Mouse (Mus musculus) lung, postnatal 4 days (tissue): ENCODE results near the gene Maats1.
"Not testable (repeated sequence)": the region's sequence is repeated elsewhere in the genome, so short reads cannot be mapped to it uniquely, and the experiment has no call there.

Experiments
- DNase-seq, 2 experiments: peaks; one replicate each; pipeline ENCODE4 v3.0.0; 2021

The Maats1 gene

DNA sequence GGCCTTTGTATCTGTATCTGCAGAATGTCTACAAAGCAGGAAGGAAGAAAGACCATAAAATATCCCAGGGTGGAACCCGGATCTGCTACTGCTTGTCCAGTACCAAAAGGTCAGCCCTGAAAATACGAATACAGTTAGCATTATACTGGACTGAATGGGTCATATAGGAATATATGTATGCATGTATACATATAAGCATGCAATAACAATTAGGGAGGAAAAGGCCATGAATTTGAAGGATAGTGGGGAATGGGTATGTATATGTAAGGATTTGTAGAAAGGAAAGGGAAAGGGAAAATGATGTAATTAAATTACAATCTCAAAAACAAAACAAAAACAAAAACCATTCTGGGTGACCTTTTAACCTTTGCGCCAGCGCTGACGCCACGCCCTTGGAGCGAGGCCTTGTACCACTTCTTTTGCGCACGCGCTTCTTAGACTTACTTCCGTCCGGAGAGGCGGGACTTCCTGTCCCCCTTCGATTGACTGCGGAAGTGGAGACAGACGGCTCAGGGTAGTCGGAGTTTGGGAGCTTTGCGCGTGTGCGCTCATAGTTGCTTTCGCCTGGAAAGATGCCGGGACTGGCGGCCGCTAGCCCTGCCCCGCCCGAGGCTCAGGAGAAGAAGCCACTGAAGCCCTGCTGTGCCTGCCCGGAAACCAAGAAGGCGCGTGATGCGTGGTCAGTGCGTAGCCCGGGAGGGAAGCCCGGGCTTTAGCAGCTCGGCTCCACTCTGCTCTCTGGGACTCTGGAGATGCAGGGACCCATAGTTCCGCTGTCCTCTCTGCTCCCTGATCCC, 4.8 kb upstream of the Maats1 start, which contains the start of the genes Cox17 and Gm21987:
Cox17 (plus strand) TSS at position 463 of the 797 bp plus-strand sequence.
Gm21987 (plus strand) TSS at position 512 of the 797 bp plus-strand sequence.
- DNase-seq, result peak; percentile 92 to 94

DNA sequence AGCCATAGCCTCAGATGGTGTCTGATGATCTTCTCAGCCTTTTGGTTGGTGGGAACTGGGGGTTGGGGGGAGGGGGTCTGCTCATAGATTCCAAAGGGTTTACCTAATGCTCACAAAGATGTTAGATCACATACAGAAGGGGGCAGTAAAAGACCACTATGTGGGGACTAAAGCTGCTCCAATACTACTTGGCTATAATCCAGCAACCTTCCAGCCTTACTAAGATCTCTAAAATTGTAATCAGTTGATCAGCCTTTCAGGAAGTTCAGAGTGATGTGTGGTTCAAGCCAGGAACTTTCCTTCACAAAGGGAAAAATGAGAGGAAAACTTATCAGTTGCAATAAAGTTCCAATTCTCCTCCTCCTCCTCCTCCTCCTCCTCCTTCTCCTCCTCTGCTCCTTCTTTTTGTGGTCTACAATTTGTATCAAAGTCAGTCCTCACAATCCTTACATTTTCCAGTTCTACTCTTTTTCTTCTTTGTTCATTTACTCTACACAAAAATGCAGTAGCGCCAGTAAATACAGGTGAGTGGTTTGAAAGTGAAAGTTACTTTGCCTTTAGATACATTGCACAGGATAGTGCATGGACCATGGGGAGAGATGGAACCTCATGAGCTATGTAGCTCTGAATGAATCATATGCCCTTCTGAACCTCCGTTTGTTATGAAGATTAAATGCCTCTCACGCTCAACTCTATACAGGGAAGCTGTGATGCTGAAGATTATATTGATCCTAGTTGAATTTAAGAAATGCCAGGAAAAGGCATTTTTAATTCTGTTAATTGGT, 3.2 kb upstream of the Maats1 start:
- DNase-seq, result peak in 1 of 2 experiments; percentile 7

DNA sequence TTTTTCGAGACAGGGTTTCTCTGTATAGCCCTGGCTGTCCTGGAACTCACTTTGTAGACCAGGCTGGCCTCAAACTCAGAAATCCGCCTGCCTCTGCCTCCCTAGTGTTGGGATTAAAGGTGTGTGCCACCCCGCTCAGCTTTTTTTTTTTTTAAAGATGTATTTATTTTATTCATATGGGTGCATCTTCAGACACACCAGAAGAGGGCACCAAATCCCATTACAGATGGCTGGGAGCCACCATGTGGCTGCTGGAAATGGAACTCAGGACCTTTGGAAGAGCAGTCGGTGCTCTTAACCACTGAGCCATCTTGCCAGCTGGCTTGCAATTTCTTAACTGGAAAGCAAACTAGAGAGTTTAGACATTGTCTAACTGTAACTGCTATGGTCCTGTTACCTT, 3.9 kb downstream of the Maats1 start:
- not testable (repeated sequence) for DNase-seq

GRCm38 (mm10) chr16:38334431-38334830, 7.5 kb downstream of the Maats1 start:
- DNase-seq, result no peak

DNA sequence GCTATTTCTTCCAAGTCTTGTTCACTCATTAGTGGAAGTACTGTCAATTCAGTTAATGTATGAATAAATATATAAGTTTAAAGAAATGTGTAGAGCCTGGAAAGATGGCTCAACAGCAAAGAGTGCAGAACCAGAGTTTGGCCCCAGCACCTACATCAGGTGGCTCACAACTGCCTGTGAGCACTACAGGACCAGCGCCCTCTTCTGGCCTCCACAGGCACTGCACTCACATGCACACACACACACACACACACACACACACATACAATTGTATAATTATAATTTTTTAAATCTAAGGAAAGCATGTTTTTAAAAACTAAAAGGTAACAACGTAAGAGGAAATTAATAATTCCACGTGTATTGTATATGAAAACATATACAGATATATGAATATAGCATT, 12.6 kb downstream of the Maats1 start:
- no peak for DNase-seq

- no peak for DNase-seq
Measured at GRCm38 (mm10) chr16:38326778-38327397, 15.1 kb downstream of the Maats1 start.

DNA sequence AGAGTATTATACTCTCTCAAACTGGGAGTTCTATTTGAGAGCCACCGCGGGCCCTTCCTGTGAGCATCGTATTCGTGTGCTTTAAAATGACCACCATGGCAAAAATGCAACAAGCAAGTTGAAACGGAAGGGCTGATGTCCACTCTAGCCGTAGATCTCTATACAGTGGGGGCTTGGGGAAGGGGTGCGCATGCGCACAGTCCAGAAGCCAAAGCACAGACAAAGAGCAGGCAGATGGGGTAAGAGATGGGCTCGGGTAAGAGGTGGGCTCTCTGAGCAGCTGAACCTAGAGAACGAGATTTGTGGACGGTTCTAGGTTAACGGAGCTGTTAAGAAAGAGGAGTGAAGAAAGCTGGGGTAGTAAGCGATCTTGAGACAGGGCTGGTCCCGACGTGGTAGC, 17.6 kb downstream of the Maats1 start:
- no peak for DNase-seq

GRCm38 (mm10) chr16:38321452-38321935, 20.4 kb downstream of the Maats1 start:
- DNase-seq, result peak in 1 of 2 experiments; percentile 50

- no peak for DNase-seq
Measured at GRCm38 (mm10) chr16:38319087-38319486, 22.9 kb downstream of the Maats1 start.

DNA sequence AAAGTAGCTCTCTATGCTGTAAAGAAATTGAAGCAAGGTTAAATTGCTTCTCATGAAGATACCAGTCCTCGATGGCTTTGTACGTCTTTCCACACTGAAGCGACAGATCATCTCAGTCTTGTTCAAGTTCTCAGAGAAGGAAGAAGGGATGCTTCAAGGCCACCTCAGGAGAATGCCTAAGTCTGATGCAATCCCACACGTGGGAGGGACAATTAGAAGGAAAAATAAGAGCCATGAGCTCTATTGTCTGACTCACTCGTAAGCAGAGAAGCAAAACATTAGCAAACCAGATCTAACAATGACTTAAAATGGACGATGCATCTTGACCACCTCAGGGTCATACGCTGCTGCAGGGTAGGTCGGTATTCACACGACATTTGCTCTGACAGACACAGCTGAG, 23.5 kb downstream of the Maats1 start:
- no peak for DNase-seq

GRCm38 (mm10) chr16:38308195-38308594, 33.7 kb downstream of the Maats1 start:
- no peak for DNase-seq

- DNase-seq, result no peak
Measured at GRCm38 (mm10) chr16:38307651-38308050, 34.3 kb downstream of the Maats1 start.

DNA sequence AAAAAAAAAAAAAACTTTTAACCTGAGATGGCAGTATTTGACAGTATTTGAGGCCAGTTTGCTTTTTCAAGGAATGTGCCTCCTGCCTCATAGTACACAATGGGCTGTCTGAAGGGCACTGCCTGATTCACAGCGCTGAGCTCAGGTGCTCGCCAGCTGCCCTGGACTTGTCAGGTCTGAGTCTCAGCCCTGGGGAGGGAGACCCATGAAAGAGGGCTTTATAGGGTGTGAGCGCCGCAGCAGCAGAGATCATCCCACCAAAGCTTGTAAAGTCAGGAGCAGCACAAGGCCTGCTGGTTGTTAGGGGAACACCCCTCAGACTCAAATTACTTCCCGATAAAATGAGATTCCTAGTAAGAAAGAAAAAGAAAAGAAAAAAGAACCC, 34.7 kb downstream of the Maats1 start:
- DNase-seq, result no peak

GRCm38 (mm10) chr16:38306571-38307220, 35.2 kb downstream of the Maats1 start:
- DNase-seq, result no peak

DNA sequence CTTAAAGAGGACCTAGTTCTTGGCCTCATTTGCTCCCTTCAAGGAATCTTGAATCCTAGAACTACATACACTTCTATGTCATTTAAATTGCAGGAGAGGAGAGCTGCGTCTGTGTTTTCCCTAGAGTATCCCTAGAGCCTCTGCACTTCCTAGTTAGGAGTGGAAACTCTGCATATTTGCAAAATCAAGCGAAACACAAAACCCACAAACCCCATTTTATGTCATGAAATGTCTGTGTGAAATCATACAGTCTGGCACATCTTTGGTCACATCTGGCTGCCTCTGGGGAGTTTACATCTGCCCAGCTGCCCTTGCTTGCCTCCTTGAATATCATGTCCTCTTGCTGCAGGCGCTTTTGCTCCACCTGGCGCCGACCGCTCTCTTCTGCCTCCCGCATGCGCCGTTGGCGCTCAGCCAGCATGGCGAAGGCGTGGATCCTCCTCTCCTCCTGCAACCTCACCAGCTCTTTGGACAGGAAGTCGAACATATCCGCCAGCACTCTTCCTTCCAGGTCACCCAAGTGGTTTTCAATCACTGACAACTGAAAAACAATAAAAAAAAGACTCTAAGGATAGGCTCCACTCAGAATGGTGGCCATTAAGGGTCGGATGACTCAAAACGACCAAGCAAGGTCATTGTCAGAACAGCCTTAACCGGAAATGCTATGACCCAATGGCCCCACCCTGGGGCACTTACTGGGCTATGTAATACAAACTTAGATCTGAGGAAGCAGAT, 37.3 kb downstream of the Maats1 start:
- DNase-seq, result peak; percentile 72 to 84

GRCm38 (mm10) chr16:38302367-38302766, 39.6 kb downstream of the Maats1 start:
- no peak for DNase-seq

- no peak for DNase-seq
Measured at GRCm38 (mm10) chr16:38298410-38298809, 43.5 kb downstream of the Maats1 start.

DNA sequence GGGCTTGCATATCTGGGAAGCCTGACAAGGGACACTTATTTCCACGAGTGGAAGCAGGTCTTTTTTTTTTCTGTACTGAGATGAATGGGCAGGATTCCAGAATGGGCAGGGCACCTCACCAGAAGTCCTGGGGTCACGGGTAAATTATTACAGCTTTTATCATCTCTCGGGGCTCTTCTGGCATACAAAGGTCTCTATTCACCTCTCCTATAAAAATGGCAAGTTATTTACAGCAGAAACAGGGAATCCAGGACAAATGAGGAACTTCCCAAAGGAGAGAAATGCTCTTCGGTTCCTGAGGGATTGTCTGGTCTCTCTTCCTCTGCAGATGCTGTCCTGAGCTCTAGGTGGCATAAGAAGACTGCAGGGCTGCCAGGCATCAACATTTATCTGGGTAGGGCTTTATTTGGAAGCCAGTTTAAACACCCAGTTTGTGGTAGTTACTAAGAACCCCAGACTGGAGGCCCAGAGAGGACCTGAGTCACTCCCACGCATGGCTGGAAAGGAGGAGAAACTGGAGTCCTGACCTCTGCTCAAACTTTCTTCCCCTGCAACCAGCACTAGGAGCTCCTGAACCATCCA, 46.5 kb downstream of the Maats1 start:
- DNase-seq, result peak in 1 of 2 experiments; percentile 12

- DNase-seq, result peak in 1 of 2 experiments; percentile 10
Measured at GRCm38 (mm10) chr16:38294685-38295348, 47.1 kb downstream of the Maats1 start, which contains the start of gene Nr1i2. Gene Nr1i2 (minus strand): TSS chr16:38294824.

DNA sequence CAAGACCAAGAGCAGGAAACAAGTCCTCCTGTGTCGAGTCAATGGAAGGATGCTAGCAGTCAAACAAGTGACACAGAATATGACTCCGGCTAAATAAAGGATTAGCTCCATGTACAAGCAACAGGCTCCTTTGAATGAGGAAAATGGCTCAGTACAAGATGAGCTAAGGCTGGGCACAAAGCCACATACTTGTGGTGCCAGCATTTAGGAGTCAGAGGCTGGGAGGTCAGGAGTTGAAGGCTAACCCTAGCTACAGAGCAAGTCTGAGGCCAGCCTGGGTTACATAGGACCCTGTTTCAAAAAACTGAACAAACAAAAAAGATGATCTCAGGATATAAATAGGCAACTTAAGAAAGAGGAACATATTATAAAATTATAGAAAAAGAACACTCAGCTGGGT, 51.8 kb downstream of the Maats1 start:
- DNase-seq, result no peak

DNA sequence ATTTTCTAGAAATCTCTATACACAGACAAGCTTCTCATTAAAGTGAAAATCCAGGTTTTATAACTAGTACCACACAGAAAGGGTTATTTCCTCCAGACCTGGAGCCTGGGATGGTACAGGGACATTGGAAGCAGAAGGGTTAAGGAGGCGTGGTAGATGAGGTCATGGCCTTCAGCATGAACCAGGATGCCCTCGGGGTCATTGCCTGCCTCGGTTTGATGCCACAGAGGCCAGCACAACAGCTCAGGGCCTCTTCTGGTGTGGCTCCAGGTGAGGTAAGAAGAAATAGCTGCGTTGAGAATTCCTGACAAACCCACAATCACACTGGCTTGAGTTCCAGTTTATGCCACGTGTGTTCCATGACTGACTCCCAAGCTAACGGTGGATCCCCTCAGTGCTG, 53.1 kb downstream of the Maats1 start:
- no peak for DNase-seq
